Mouse (Mus musculus) hindbrain, postnatal 0 days (tissue): ENCODE results near the gene Pdk3. TPM values are rescaled to one million over a fixed set of nuclear protein-coding genes. Genes with fewer than 3 reads are reported as not detected.

Experiments used
- ATAC-seq: fragments of 200-750 bp; cut with Nextera tagmentation; 2 replicates; pipeline ENCODE4 v1.8.0; 2017; ENCODE audit warnings: mild to moderate bottlenecking, moderate TSS enrichment, moderate library complexity
- DNase-seq: peaks from one replicate; pipeline ENCODE4 v3.0.0-alpha.2; 2015; ENCODE audit warnings: low spot score
- H3K27ac ChIP-seq: fragments of 300-500 bp; sonication (generic); 2 replicates; pipeline ENCODE4 v1.5.1; 2014; ENCODE audit warnings: mild to moderate bottlenecking
- H3K27me3 ChIP-seq: fragments of 300-500 bp; sonication (generic); 2 replicates; pipeline ENCODE4 v1.6.1; 2014; ENCODE audit warnings: low read length, mixed read lengths; ENCODE audit not compliant: insufficient read depth
- H3K36me3 ChIP-seq: fragments of 300-500 bp; sonication (generic); 2 replicates; pipeline ENCODE4 v1.6.1; 2014; ENCODE audit warnings: low read length, mixed read lengths; ENCODE audit not compliant: insufficient read depth
- H3K4me1 ChIP-seq: fragments of 300-500 bp; sonication (generic); 2 replicates; pipeline ENCODE4 v1.6.1; 2014; ENCODE audit warnings: antibody characterized with exemption, low read length, mixed read lengths; ENCODE audit not compliant: insufficient read depth
- H3K4me2 ChIP-seq: fragments of 300-500 bp; sonication (generic); 2 replicates; pipeline ENCODE4 v1.6.1; 2014; ENCODE audit warnings: low read depth, mild to moderate bottlenecking, low read length, moderate library complexity, mixed read lengths
- H3K4me3 ChIP-seq: fragments of 300-500 bp; sonication (generic); 2 replicates; pipeline ENCODE4 v1.5.1; 2014; ENCODE audit warnings: low read length
- H3K9ac ChIP-seq: fragments of 300-500 bp; sonication (generic); replicated peaks from 2 replicates; pipeline ENCODE4 v1.6.1; 2014; ENCODE audit warnings: mild to moderate bottlenecking, low read length, moderate library complexity, mixed read lengths
- H3K9me3 ChIP-seq: fragments of 300-500 bp; sonication (generic); 2 replicates; pipeline ENCODE4 v1.6.1; 2016; ENCODE audit warnings: low read length, mixed read lengths
- CTCF ChIP-seq: IDR thresholded peaks from 2 replicates; pipeline ENCODE4 v1.5.1; 2016; ENCODE audit warnings: antibody characterized with exemption, control low read depth, low read depth
- WGBS: fragments of 180-500 bp; shearing (Covaris S2); extraction: QIAGEN DNeasy Blood & Tissue Kit; methylation state at CpG from one replicate; pipeline ENCODE4 v1.1.7; 2014; 5-methylcytosine and 5-hydroxymethylcytosine counted together
- polyA plus RNA-seq: library from polyadenylated mRNA; unstranded; fragments of >200 nt; fragmentation: Nextera tagmentation; extraction: Ambion mirVana; gene quantifications from 2 replicates; pipeline ENCODE4 v1.2.1, GENCODE M21; 2015
- total RNA-seq: library from RNA; depleted of rRNA; stranded (reverse); fragments of >200 nt; gene quantifications from 2 replicates; pipeline ENCODE4 v1.2.3, GENCODE M21; 2014; rRNA removed

Gene Pdk3
- total RNA-seq (18.6 and 22.4 TPM in 2 replicates), polyA plus RNA-seq (23.1 and 23.6 TPM in 2 replicates)

DNA sequence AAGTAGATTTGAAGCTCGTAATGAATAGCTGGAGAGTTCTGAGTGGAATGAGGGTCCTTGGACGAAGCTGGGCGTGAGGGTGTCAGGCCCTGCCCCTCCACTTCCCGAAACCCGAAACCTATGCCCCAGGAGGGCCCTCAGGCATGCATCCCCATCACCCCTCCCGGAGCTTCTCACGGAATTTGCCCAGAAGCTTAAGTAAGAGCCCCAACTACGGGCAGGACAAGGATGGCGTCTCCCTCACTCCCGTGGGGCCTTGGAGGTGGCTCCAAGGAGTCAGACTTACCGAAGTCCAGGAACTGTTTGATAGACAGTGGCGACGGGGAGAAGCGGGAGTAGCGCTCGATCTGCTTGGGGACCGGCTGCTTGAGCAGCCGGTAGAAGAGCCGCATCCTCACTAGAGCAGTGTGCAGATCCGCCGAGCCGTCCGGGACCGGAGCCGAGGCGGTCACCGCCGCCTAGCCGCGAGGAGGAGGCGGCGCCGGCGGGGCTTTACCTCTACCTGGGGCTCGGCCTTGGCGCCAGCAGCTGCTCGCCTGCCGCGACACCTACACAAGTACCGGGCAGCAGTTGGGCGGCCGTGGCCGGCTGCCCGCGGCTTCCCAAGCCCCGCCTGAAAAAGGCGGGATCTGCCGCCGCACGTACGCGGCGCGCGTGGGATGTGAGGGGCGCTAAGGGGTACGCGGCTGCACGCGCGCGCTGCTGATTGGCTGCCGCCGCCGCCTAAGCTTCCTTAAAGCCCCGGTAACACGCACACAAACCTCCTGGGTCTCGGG, at the start of gene Pdk3:
Gene Pdk3, minus strand, starts transcription at position 641 of the 776 bp plus-strand sequence.
- no peaks in the 10 kb centered on the region for H3K36me3 ChIP-seq
- H3K9ac ChIP-seq = peak within 1 kb of the TSS; percentile 50
- H3K9me3 ChIP-seq = no peaks in the 10 kb centered on the region
- ATAC-seq = peak; percentile 98
- no peaks in the 10 kb centered on the region for H3K27me3 ChIP-seq
- TF ChIP-seq CTCF = no peak
- H3K4me1 ChIP-seq = no peaks in the 10 kb centered on the region
- peak within 1 kb of the TSS; percentile 49 for H3K4me3 ChIP-seq
- H3K4me2 ChIP-seq = peak within 1 kb of the TSS; percentile 59
- 35% methylated on average over 62 of the region's 68 CpGs for WGBS
- H3K27ac ChIP-seq = peak within 1 kb of the TSS; percentile 61
- peak; percentile 91 for DNase-seq

DNA sequence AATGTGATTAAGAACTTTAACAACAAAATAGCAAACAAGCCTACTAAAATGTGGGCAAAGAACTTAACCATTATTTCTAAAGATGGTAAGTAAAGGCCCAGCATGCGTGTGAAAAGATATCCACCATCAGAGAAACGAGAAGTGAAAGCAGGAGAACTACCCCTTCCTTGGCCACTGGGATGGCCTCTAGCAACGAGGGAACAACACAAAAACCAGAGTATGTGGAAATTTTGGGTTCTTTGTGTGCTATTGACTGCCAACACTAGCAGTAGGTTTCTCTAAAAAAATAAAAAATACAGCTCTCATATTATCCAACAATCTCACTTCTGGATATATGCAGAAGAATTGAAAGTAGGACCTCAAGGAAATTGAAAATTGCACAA, 45.6 kb upstream of the Pdk3 start:
- Histone ChIP-seq H3K4me3 (no peak overlapping the region), H3K4me1 (no peaks in the 10 kb centered on the region), H3K9me3 (no peaks in the 10 kb centered on the region), H3K4me2 (no peak overlapping the region), H3K27ac (no peak overlapping the region), H3K9ac (no peak overlapping the region), H3K36me3 (no peaks in the 10 kb centered on the region), H3K27me3 (no peaks in the 10 kb centered on the region)
- no peak for ATAC-seq
- WGBS = 80% methylated on average over 3 of the region's 3 CpGs
- TF ChIP-seq CTCF = no peak
- DNase-seq = no peak

GRCm38 (mm10) chrX:93876981-93877633, 45.1 kb upstream of the Pdk3 start:
- no peak for DNase-seq
- no peak for ATAC-seq
- Histone ChIP-seq H3K36me3 (no peaks in the 10 kb centered on the region), H3K4me1 (no peaks in the 10 kb centered on the region), H3K9me3 (no peaks in the 10 kb centered on the region), H3K27me3 (no peaks in the 10 kb centered on the region), H3K4me3 (no peak overlapping the region), H3K9ac (no peak overlapping the region), H3K27ac (no peak overlapping the region), H3K4me2 (no peak overlapping the region)
- TF ChIP-seq CTCF = no peak
- WGBS = 82% methylated on average over 7 of the region's 7 CpGs

DNA sequence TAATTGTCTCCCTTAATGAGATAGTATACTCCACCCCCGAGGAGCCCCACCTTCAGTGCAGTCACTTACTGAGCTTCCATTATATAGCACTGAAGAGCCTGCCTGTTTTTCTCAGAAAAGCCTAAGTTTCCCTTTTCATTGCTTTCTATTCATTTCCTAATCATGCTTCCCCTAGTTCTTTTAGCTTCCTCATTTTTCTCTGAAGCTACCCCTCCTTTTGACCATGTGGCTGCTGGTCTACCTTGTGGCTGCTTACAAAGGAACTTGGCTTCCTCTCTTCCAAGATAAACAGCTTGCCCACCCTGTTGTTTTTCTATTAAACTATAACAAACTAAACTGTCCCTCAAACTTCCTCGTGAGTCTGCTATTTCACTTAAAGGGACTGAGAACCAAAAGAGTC, 31.4 kb upstream of the Pdk3 start:
- no peak for ATAC-seq
- no peak overlapping the region for H3K27ac ChIP-seq
- no peak for DNase-seq
- H3K4me1 ChIP-seq = no peaks in the 10 kb centered on the region
- no peak overlapping the region for H3K4me2 ChIP-seq
- TF ChIP-seq CTCF = no peak
- no peaks in the 10 kb centered on the region for H3K27me3 ChIP-seq
- H3K36me3 ChIP-seq = no peaks in the 10 kb centered on the region
- no peak overlapping the region for H3K4me3 ChIP-seq
- H3K9me3 ChIP-seq = no peaks in the 10 kb centered on the region
- no peak overlapping the region for H3K9ac ChIP-seq
- whole genome bisulfite sequencing = 51% methylated on average over 2 of the region's 2 CpGs

- H3K9ac ChIP-seq = no peak overlapping the region
- ATAC-seq (no peak), DNase-seq (peak; percentile 1)
- H3K4me3 ChIP-seq = no peak overlapping the region
- H3K9me3 ChIP-seq = no peaks in the 10 kb centered on the region
- TF ChIP-seq CTCF = no peak
- no peak overlapping the region for H3K4me2 ChIP-seq
- H3K27ac ChIP-seq = no peak overlapping the region
- H3K27me3 ChIP-seq = no peaks in the 10 kb centered on the region
- H3K4me1 ChIP-seq = no peaks in the 10 kb centered on the region
- no peaks in the 10 kb centered on the region for H3K36me3 ChIP-seq
- WGBS = 84% methylated on average over 4 of the region's 4 CpGs
Measured at GRCm38 (mm10) chrX:93862525-93863086, 30.6 kb upstream of the Pdk3 start.

- no peaks in the 10 kb centered on the region for H3K27me3 ChIP-seq
- H3K4me1 ChIP-seq = no peaks in the 10 kb centered on the region
- no peak overlapping the region for H3K4me2 ChIP-seq
- H3K9me3 ChIP-seq = no peaks in the 10 kb centered on the region
- ATAC-seq = no peak
- no peak overlapping the region for H3K27ac ChIP-seq
- no peaks in the 10 kb centered on the region for H3K36me3 ChIP-seq
- no peak for DNase-seq
- no peak for TF ChIP-seq CTCF
- H3K4me3 ChIP-seq = no peak overlapping the region
- no peak overlapping the region for H3K9ac ChIP-seq
- WGBS = 68% methylated on average over 3 of the region's 3 CpGs
Measured at GRCm38 (mm10) chrX:93857756-93858155, 25.8 kb upstream of the Pdk3 start.
